Mouse (Mus musculus) ES-E14 (cell line): ENCODE results near the gene Flt3.

Source experiments
- CHD2 ChIP-seq: IDR thresholded peaks from 2 replicates; pipeline ENCODE4 v1.6.1; 2014; ENCODE audit warnings: mild to moderate bottlenecking, low read depth, low read length, inconsistent platforms
- MAFK ChIP-seq: IDR thresholded peaks from 2 replicates; pipeline ENCODE4 v1.6.1; 2014; ENCODE audit warnings: mild to moderate bottlenecking, low read depth, low read length, inconsistent platforms; ENCODE audit not compliant: insufficient read depth
- ZC3H11A ChIP-seq: IDR thresholded peaks from 2 replicates; pipeline ENCODE4 v1.6.1; 2012; ENCODE audit warnings: low read depth, mild to moderate bottlenecking, inconsistent platforms, low read length, borderline replicate concordance
- ZNF384 ChIP-seq: IDR thresholded peaks from 2 replicates; pipeline ENCODE4 v1.6.1; 2012; ENCODE audit warnings: low read depth, low read length, inconsistent platforms

DNA sequence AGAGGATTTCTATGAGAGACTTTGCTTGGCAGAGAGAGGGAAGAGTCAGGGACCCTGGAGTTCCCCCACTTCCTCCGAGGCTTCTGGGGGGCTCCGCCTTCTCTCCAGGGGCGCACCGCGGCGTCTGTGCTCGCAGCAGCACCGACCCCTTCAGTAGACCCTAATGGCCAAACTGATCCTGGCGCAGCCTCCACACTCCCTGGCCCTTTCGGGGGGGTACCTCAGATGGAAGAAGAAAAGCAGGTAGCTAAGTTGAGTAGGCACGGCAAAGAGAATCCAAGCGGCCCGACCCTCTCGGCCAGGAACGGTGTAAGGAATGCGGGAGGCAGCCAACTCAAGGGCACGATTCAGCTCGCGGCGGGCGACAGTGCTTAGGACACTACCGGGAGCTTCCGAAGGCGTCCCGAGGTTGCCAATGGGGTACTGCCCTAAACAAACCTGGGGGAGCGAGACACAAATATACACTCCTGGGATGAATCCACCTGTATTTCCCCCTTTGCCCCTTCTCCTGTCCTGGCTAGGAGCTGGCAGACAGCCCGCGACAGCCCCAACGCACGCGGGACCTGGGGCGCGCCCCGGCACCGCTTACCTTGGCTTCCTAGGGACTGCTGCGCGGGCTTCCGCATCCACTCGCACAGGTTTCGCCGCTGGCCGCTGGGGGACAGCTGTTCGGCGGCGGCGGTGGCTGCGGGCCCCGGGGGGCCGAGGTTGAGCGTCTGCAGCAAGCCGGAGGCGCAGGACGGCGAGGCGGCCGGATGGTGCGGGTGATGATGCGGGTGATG is 94.2 kb downstream of the Flt3 start:
- TF ChIP-seq ZNF384 = no peak
- no peak for TF ChIP-seq CHD2
- TF ChIP-seq MAFK = no peak
- no peak for TF ChIP-seq ZC3H11A
